Mouse (Mus musculus) layer of hippocampus, adult 11-12 months (tissue): Measurements from ENCODE around the gene Clrn1.
"Not testable (repeated sequence)": the region's sequence is repeated elsewhere in the genome, so short reads cannot be mapped to it uniquely, and the experiment has no call there.

Source experiments
- DNase-seq: peaks from one replicate; pipeline ENCODE4 v3.0.0; 2022; ENCODE audit warnings: low spot score

Gene Clrn1

GRCm38 (mm10) chr3:58884801-58885573 lies at the start of gene Clrn1:
Gene Clrn1 (minus strand): TSS chr3:58885340.
- no peak for DNase-seq

- DNase-seq = no peak
These were observed 38.9 kb upstream of the Clrn1 start for GRCm38 (mm10) chr3:58924027-58924426.

GRCm38 (mm10) chr3:58923140-58923539 lies 38.0 kb upstream of the Clrn1 start:
- DNase-seq = no peak

- DNase-seq = no peak
These were observed 37.5 kb upstream of the Clrn1 start for GRCm38 (mm10) chr3:58922636-58923035.

GRCm38 (mm10) chr3:58921316-58921715 lies 36.2 kb upstream of the Clrn1 start:
- DNase-seq = no peak

- no peak for DNase-seq
These were observed 19.5 kb upstream of the Clrn1 start for GRCm38 (mm10) chr3:58904656-58905055.

GRCm38 (mm10) chr3:58902051-58902758 lies 17.1 kb upstream of the Clrn1 start:
- DNase-seq = no peak

GRCm38 (mm10) chr3:58895131-58895530 lies 10.0 kb upstream of the Clrn1 start:
- DNase-seq = no peak

GRCm38 (mm10) chr3:58894529-58894928 lies 9.4 kb upstream of the Clrn1 start:
- DNase-seq = no peak

GRCm38 (mm10) chr3:58889670-58890069 lies 4.5 kb upstream of the Clrn1 start:
- no peak for DNase-seq

GRCm38 (mm10) chr3:58888131-58888715 lies 3.1 kb upstream of the Clrn1 start:
- DNase-seq = no peak

- no peak for DNase-seq
These were observed 2.6 kb upstream of the Clrn1 start for GRCm38 (mm10) chr3:58887719-58888118.

GRCm38 (mm10) chr3:58883511-58883907 lies 1.6 kb downstream of the Clrn1 start:
- DNase-seq = no peak

- DNase-seq = peak; percentile 6
These were observed 2.1 kb downstream of the Clrn1 start for GRCm38 (mm10) chr3:58882878-58883510.

GRCm38 (mm10) chr3:58881016-58881415 lies 4.1 kb downstream of the Clrn1 start:
- DNase-seq = no peak

GRCm38 (mm10) chr3:58880181-58880580 lies 5.0 kb downstream of the Clrn1 start:
- peak; percentile 4 for DNase-seq

GRCm38 (mm10) chr3:58871882-58872281 lies 13.3 kb downstream of the Clrn1 start:
- not testable (repeated sequence) for DNase-seq

GRCm38 (mm10) chr3:58865690-58866089 lies 19.4 kb downstream of the Clrn1 start:
- no peak for DNase-seq

GRCm38 (mm10) chr3:58862976-58863375 lies 22.2 kb downstream of the Clrn1 start:
- no peak for DNase-seq

- DNase-seq = peak; percentile 33
These were observed 41.7 kb downstream of the Clrn1 start for GRCm38 (mm10) chr3:58843415-58843814.

- peak; percentile 52 for DNase-seq
These were observed 51.5 kb downstream of the Clrn1 start for GRCm38 (mm10) chr3:58833442-58834160.

GRCm38 (mm10) chr3:58832888-58833287 lies 52.3 kb downstream of the Clrn1 start:
- DNase-seq = no peak
